Mouse (Mus musculus) intestine, embryonic 15.5 days (tissue): ENCODE measurements around the gene Tubd1. TPM values are rescaled to one million over a fixed set of nuclear protein-coding genes. Genes with fewer than 3 reads are reported as not detected.

ENCODE experiments used
- ATAC-seq: fragments of 200-750 bp; cut with Nextera tagmentation; 2 replicates; pipeline ENCODE4 v1.8.0; 2017; ENCODE audit warnings: moderate TSS enrichment, moderate library complexity
- H3K27ac ChIP-seq: fragments of 300-500 bp; sonication (generic); 2 replicates; pipeline ENCODE4 v1.5.1; 2015; ENCODE audit warnings: mild to moderate bottlenecking, inconsistent platforms
- H3K27me3 ChIP-seq: fragments of 300-500 bp; sonication (generic); replicated peaks from 2 replicates; pipeline ENCODE4 v1.6.1; 2015; ENCODE audit warnings: inconsistent platforms
- H3K36me3 ChIP-seq: fragments of 300-500 bp; sonication (generic); 2 replicates; pipeline ENCODE4 v1.6.1; 2015; ENCODE audit warnings: inconsistent platforms
- H3K4me1 ChIP-seq: fragments of 300-500 bp; sonication (generic); replicated peaks from 2 replicates; pipeline ENCODE4 v1.6.1; 2015; ENCODE audit warnings: inconsistent platforms
- H3K4me2 ChIP-seq: fragments of 300-500 bp; sonication (generic); replicated peaks from 2 replicates; pipeline ENCODE4 v1.6.1; 2015; ENCODE audit warnings: mild to moderate bottlenecking, inconsistent platforms
- H3K4me3 ChIP-seq: fragments of 300-500 bp; sonication (generic); replicated peaks from 2 replicates; pipeline ENCODE4 v1.5.1; 2015; ENCODE audit warnings: inconsistent platforms
- H3K9ac ChIP-seq: fragments of 300-500 bp; sonication (generic); 2 replicates; pipeline ENCODE4 v1.6.1; 2015; ENCODE audit warnings: inconsistent platforms
- H3K9me3 ChIP-seq: fragments of 300-500 bp; sonication (generic); 2 replicates; pipeline ENCODE4 v1.6.1; 2016; ENCODE audit warnings: inconsistent platforms
- WGBS: fragments of 180-500 bp; shearing (Covaris S2); methylation state at CpG from one replicate; pipeline ENCODE4 v1.1.7; 2015; 5-methylcytosine and 5-hydroxymethylcytosine counted together
- polyA plus RNA-seq: library from polyadenylated mRNA; unstranded; fragments of >200 nt; fragmentation: Nextera tagmentation; extraction: Ambion mirVana; gene quantifications from 2 replicates; pipeline ENCODE4 v1.2.1, GENCODE M21; 2015

The Tubd1 gene
- polyA plus RNA-seq, 1 experiment from 2014 or later: 11.8 TPM

DNA sequence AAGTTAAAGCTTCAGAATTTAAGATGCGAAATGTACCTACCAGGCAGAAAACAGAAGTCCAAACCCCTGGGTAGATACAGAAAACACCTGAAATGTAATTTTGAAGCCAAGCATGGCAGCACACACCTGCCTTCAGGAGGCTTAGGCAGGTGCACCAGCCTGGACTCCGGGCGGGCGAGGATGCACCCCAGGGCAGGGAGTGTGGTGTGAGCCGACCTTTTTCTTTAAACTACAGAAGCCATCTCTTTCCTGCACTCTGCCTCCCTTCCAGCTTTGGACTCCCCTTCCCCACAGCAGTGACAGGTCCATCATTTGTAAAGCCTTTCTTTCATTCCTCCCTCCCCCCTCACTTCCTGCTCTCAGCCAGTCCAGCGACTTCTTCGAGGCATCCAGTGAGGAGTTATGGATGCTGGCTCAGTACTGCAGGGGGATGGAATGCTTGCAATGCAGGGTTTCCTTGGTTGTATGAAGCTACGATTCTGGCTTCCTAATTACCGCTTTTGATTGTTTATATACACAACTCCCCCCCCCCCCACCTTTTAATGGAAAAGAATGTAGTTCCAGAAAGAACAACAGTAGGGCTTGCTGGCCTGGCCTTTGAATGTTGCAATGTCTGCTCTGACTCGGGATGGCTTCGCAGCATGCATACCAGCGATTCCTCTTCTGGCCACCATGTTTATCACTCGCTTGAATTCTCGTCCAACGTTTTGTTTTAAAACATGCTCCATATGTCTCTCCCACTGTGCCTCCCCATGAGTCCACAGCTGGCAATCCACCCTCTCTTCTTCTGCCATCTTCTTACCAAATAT lies 26.5 kb downstream of the Tubd1 start:
- ATAC-seq: peak; percentile 60
- H3K27me3 ChIP-seq: no peaks in the 10 kb centered on the region
- WGBS: 39% methylated on average over 15 of the region's 15 CpGs
- no peak overlapping the region for H3K9ac ChIP-seq
- peak overlapping the region; percentile 75 for H3K27ac ChIP-seq
- peaks cover 18% of the 10 kb centered on the region for H3K4me1 ChIP-seq
- no peaks in the 10 kb centered on the region for H3K9me3 ChIP-seq
- no peaks in the 10 kb centered on the region for H3K36me3 ChIP-seq
- H3K4me2 ChIP-seq: peak overlapping the region; percentile 9; the same call in 1 of the 2 replicates
- H3K4me3 ChIP-seq: no peak overlapping the region

DNA sequence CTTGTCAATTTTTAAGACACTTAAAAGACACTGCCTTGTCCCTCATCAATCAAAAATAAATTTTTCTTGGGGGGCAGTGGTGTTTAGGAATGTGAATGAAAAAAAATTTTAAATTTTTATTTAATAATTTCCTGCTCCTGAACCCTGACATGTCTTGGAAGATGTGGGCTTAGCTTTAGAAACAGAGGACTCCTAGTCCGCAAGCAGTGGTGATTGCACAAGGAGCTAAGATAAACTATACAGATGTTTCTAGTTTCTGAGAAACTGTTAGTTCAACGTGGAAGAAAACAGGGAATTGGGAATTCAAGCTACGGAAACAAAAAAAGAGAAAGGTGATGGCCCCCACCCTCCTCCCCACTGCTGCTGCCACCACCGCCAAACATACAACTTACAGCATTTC lies 27.1 kb downstream of the Tubd1 start:
- no peak overlapping the region for H3K4me2 ChIP-seq
- 53% methylated on average over 4 of the region's 4 CpGs for WGBS
- H3K9ac ChIP-seq: no peak overlapping the region
- ATAC-seq: no peak
- H3K9me3 ChIP-seq: no peaks in the 10 kb centered on the region
- peak overlapping the region; percentile 75 for H3K27ac ChIP-seq
- no peak overlapping the region for H3K4me3 ChIP-seq
- no peaks in the 10 kb centered on the region for H3K27me3 ChIP-seq
- peaks cover 20% of the 10 kb centered on the region for H3K4me1 ChIP-seq
- H3K36me3 ChIP-seq: no peaks in the 10 kb centered on the region

DNA sequence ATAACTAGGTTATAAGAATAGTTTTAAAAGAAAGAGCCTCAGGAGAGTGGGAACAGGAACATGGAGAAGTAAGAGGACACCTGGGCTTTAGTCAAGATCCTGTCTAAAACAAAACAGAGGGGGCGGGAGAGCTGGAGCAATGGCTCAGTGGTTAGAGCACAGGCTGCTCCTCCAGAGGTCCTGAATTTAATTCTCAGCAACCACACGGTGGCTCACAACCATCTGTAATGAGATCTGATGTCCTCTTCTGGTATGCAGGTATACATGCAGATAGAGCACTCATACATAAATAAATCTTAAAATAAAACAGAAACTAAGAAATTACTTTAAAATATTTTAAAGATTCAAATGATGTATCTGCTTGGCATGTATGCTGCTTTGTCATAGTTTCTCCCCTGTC lies 27.8 kb downstream of the Tubd1 start:
- H3K4me3 ChIP-seq: no peak overlapping the region
- no peaks in the 10 kb centered on the region for H3K36me3 ChIP-seq
- no peaks in the 10 kb centered on the region for H3K9me3 ChIP-seq
- no peak overlapping the region for H3K27ac ChIP-seq
- H3K4me2 ChIP-seq: no peak overlapping the region
- peaks cover 20% of the 10 kb centered on the region for H3K4me1 ChIP-seq
- 76% methylated on average over 2 of the region's 2 CpGs for WGBS
- no peak for ATAC-seq
- no peaks in the 10 kb centered on the region for H3K27me3 ChIP-seq
- no peak overlapping the region for H3K9ac ChIP-seq

DNA sequence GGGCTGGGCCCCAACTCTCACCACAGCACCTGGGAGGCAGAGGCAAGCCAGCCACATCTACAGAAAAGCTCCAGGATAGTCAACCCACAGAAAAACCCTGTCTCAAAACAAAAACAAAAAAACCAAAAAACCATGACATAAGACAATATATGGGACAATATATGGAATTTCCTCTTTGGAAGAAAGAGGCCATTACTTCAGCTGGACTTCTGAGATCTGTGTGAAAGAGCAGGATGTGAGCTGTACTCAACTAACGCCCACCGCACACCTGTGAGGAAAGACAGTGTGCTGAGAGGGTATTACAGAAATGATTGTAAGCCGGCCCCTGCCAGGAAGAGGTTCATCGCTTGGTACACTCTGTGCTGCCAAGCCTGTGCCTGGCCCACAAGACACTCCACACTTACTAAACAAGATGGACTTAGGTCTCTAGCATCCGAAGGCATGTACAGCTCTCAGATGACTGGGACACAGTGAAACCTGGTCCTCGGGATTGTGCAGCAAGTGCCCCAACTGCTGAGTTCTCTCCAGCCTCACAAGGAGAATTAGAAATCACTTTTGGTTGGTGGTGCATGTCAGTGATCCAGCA lies 28.9 kb downstream of the Tubd1 start:
- Histone ChIP-seq H3K27me3 (no peaks in the 10 kb centered on the region), H3K4me2 (no peak overlapping the region), H3K9me3 (no peaks in the 10 kb centered on the region), H3K4me1 (peaks cover 24% of the 10 kb centered on the region), H3K9ac (no peak overlapping the region), H3K4me3 (no peak overlapping the region), H3K27ac (no peak overlapping the region), H3K36me3 (no peaks in the 10 kb centered on the region)
- no peak for ATAC-seq
- 80% methylated on average over 6 of the region's 6 CpGs for WGBS

DNA sequence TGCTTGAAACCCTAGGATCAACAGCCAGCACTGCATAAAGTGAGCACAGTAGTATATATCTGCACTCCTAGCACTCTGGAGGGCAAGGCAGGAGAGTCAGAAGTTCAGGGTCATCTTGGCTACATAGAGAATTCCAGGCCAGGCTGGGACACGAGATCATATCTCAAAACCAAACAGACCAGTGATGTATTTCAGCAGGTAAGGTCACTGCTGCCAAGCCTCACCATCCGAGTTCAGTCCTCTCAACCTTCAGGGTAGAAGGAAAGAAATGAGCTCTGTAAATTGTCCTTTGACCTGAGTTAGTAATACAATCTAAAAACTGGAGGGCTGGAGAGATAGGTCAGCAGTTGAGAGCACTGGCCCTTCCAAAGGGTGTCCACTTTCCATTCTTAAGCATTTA lies 29.6 kb downstream of the Tubd1 start:
- H3K36me3 ChIP-seq: no peaks in the 10 kb centered on the region
- H3K27ac ChIP-seq: no peak overlapping the region
- H3K4me2 ChIP-seq: no peak overlapping the region
- no peaks in the 10 kb centered on the region for H3K9me3 ChIP-seq
- 35% methylated on average over 2 of the region's 2 CpGs for WGBS
- H3K4me3 ChIP-seq: no peak overlapping the region
- H3K27me3 ChIP-seq: no peaks in the 10 kb centered on the region
- no peak overlapping the region for H3K9ac ChIP-seq
- H3K4me1 ChIP-seq: peaks cover 31% of the 10 kb centered on the region
- no peak for ATAC-seq

DNA sequence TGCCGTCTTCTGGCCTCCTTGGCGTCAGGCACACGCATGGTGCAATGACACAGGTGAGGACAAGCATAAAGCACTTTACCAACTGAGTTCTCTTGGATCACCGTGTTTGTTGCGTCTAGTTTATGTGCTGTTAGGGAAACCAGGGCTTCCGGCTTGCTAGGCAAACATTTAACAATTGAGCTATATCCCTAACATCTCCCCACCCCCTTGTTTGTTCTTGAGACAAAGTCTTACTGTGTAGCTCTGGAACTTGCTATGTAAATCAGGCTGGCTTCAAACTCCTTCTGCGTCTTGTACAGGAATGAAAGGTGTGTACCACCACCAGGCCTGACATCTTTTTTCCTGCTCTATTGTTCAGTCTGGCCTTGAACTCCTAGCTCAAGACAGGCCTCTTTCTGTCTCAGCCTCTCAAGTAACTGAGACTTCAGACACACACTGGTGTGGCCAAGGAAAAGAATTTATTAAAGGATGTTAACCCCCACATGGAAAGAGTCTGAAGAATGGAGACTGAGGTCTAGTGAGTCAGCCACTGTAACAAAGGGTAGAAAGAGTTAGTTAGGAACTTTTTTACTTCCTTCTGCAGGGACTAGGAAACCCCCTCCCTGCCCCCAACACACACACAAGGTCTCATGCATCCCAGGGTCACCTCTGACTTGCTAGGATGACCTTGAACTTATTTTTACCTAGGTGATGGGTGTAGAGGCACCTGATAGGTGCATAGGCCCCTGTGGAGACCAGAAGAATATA lies 31.0 kb downstream of the Tubd1 start:
- Histone ChIP-seq H3K36me3 (no peaks in the 10 kb centered on the region), H3K9ac (no peak overlapping the region), H3K4me2 (no peak overlapping the region), H3K27me3 (no peaks in the 10 kb centered on the region), H3K27ac (0 out of 2 replicates have a peak overlapping the region, but pooled peaks have one; percentile 2), H3K4me1 (peaks cover 31% of the 10 kb centered on the region), H3K4me3 (no peak overlapping the region), H3K9me3 (no peaks in the 10 kb centered on the region)
- no peak for ATAC-seq
- WGBS: 64% methylated on average over 7 of the region's 7 CpGs

DNA sequence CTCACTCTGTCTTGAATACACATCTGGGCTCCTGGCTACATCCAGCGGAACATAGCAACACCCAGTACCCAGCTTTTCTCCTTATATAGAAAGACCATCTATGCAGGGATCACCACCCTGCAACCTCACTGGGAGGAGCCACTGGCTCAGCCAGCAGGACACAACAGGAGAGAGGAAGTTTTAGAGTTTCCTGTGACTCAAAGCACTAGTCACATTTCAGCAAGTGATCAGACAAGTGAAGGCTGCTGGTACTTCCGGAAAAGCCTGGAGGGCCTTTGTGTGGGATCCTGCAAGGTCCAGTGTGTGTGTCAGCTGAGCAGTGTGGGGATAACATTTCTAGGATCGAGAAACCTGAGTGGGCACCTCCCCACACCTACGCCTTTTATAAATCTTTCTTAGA lies 32.4 kb downstream of the Tubd1 start:
- H3K4me1 ChIP-seq: peaks cover 20% of the 10 kb centered on the region
- no peaks in the 10 kb centered on the region for H3K27me3 ChIP-seq
- H3K36me3 ChIP-seq: no peaks in the 10 kb centered on the region
- no peak overlapping the region for H3K4me2 ChIP-seq
- H3K9me3 ChIP-seq: no peaks in the 10 kb centered on the region
- H3K27ac ChIP-seq: peak overlapping the region; percentile 6; the same call in 1 of the 2 replicates
- H3K4me3 ChIP-seq: no peak overlapping the region
- ATAC-seq: no peak
- 65% methylated on average over 4 of the region's 4 CpGs for whole genome bisulfite sequencing
- H3K9ac ChIP-seq: no peak overlapping the region

DNA sequence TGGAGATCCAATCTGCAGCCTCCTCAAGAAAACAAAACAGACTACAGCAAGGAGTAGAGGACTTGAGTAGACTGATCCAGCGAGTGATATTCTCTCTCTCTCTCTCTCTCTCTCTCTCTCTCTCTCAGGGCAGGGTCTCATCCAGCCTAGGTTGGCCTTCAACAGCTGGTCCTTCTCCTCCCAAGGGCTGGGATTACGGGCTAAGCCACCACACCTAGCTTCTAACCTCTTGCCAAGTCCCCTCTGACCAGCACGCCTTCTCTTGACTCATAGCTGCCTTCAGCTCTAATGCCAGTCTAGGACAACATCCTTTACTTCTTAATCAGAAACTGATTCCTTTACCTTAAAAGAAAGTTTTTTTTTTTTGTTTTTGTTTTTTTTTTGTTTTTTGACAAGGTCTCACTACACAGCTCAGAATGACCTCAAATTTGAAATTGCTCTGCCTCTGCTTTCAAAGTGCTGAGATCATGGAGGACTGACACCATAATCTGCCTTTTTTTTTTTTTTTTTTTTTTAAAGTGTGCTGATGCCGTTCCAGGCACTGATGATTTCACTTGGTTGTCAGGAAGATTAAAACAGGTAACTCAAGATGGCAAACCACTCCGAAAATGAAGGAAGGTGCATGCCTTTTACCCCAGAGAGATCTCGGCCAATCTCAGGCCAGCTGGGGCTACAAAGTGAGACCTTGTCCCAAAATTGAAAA lies 33.5 kb downstream of the Tubd1 start:
- Histone ChIP-seq H3K27ac (peak overlapping the region; percentile 97), H3K27me3 (no peaks in the 10 kb centered on the region), H3K4me2 (peak overlapping the region; percentile 35), H3K4me1 (peaks cover 20% of the 10 kb centered on the region), H3K9ac (no peak overlapping the region), H3K36me3 (no peaks in the 10 kb centered on the region), H3K4me3 (no peak overlapping the region), H3K9me3 (no peaks in the 10 kb centered on the region)
- 65% methylated on average over 6 of the region's 6 CpGs for WGBS
- no peak for ATAC-seq

DNA sequence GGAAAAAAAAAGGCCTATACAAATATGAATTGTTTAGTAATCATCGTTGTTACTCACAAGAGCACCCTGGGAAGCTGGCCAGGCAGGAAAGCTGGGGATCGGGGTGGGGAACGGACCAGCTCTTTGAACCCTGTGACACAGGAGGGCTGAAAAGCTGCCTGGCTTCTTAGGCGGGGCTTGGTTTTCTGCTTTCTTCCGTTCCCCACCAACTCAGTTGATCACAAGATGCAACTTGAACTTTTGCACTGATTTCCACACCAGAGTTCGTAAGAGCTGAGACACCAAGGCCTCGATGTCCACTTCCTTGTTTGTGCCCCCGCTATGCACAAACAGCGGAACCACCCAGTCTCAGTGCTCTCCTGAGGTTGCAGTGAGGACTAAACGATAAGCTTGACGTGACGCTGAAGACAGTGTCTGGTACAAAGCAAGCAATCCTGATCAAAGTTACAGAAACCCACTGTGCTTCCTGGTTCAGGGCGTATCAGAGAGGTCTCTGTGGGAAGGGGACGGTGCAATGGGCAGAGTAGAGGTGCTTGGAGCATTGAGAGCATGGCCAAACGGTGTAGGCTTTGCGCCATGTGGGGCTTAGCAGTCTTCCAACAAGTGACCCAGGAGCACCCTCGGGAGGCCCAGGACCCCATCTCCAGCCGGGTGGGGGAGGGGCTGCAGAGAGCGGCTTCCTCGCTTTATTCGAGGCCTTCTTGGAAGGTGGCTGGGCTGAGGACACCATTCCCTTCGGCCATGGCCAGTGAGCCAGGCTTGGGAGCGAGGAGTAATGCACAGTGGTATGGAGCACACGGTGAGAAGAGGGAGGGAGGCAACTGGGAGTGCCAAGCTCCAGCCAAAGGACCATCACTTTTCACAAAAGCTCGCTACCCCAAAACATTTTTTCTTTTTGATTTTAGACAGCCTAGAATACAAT lies 34.3 kb downstream of the Tubd1 start:
- H3K36me3 ChIP-seq: no peaks in the 10 kb centered on the region
- peak; percentile 50 for ATAC-seq
- peak overlapping the region; percentile 97 for H3K27ac ChIP-seq
- H3K4me3 ChIP-seq: no peak overlapping the region
- H3K9ac ChIP-seq: no peak overlapping the region
- WGBS: 58% methylated on average over 25 of the region's 25 CpGs
- peak overlapping the region; percentile 35 for H3K4me2 ChIP-seq
- H3K27me3 ChIP-seq: no peaks in the 10 kb centered on the region
- H3K4me1 ChIP-seq: peaks cover 20% of the 10 kb centered on the region
- H3K9me3 ChIP-seq: no peaks in the 10 kb centered on the region

DNA sequence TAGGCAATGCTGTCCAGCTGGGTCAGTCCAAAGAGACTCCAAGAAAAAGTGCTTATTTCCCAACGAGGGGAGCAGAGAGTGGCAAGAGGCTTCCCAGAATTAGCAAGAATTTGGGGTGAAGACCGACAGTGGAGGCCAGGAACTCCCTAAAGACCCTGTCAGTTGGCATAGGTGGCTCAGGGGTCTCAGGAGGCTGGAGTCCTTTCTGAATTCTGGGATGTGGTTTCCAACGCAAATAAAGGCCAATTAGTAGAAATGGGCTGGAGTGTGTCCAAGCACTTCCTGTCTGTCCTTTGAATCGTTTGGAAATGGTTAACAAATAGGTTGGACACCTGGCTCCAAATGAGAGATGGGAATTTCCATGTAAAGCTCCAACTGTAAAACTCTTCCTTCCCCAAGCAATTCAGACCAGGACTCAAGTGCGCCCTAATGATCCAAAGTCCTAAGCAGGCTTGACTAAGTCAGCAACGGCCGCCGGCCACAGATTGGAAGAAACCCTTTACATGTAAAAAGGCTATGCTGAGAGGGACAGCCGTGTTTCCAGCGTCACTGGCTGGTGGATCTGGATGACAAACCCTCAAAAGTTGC lies 35.0 kb downstream of the Tubd1 start:
- WGBS: 57% methylated on average over 10 of the region's 10 CpGs
- no peaks in the 10 kb centered on the region for H3K27me3 ChIP-seq
- 0 out of 2 replicates have a peak overlapping the region, but pooled peaks have one; percentile 11 for H3K9ac ChIP-seq
- no peaks in the 10 kb centered on the region for H3K9me3 ChIP-seq
- peaks cover 20% of the 10 kb centered on the region for H3K4me1 ChIP-seq
- peak; percentile 29; the same call in 1 of the 2 replicates for ATAC-seq
- no peaks in the 10 kb centered on the region for H3K36me3 ChIP-seq
- no peak overlapping the region for H3K4me3 ChIP-seq
- H3K27ac ChIP-seq: peak overlapping the region; percentile 97
- peak overlapping the region; percentile 35 for H3K4me2 ChIP-seq
